Mouse (Mus musculus): ENCODE results near the gene Dock3. TPM values are rescaled to one million over a fixed set of nuclear protein-coding genes. Genes with fewer than 3 reads are reported as not detected.

The Dock3 gene
- total RNA-seq, 4 experiments from 2014 or later = 6.1 to 14.8 (median 10.0) TPM

DNA sequence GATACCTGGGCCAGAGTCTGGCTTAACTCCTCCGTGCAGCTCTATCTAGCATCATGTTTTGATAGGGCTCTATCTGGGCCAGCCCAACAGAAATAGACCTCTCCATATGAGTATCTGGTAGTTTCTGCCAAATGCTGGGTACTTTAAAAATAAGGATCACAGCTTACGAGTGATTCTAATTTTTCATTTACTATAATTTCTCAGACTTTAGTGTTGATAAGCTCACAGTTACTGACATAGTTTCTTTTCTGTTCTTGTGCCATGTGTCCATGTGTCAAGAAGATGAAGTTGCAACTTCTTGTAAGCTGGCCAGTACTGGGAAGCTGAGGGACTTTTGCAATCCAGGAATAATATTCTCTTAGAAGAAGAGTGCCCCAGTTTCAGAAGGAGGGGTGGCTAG, 228.5 kb downstream of the Dock3 start:
- DNase-seq = peak; percentile 1

DNA sequence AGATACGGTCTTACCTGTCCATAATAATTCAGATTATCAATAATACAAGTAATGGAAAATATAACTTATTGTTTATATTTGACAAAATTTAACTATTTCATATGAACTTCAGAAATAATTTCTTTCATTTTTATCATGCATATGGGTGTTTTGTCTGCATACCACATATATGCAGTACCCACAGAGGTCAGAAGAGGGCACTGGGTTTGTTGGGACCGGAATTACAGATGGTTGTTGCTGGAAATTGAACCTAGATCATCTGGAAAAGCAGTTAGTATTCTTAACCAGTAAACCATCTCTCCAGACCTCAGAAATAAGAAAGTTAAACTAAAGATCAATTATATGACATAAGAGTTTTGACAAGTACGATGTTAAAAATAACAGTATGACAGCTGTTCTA, 261.0 kb downstream of the Dock3 start:
- no peak for DNase-seq

DNA sequence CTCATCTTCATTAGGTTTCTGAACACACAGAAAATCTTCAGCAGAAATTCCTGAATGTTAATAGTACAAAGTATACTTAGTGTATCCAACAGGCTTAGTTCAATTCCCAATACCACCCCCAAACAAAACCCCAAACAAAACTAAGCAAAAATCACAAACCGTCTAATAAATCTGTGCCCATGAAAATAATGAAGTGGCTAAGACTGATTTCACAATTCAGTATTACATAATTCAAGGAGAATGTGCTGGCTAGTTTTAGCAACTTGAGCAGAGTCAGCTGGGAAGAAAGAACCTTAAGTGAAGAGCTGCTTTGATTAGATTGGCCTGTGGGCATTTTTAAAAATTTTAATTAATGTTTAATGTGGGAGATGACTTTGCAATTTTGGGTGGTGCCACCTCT, 273.3 kb downstream of the Dock3 start:
- no peak for DNase-seq

DNA sequence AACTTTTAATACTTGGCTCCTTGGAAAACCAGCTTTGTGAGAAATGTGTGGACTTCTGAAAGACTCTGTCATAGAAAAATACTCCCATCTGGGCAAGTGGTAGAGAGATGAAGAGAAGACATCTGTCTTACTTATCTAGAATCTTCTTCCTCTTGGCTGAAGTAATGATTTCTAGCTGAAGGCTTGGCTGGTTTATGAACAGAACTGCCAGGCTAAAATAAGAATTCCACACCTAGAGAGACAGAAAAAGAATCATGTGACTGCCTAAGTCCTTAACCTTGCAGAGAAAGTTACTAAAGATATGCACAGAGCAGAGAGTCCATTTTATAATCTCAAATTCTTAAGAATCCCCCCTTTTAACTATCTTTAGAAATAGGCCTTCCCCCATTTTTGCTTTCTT, 276.2 kb downstream of the Dock3 start:
- no peak for DNase-seq

DNA sequence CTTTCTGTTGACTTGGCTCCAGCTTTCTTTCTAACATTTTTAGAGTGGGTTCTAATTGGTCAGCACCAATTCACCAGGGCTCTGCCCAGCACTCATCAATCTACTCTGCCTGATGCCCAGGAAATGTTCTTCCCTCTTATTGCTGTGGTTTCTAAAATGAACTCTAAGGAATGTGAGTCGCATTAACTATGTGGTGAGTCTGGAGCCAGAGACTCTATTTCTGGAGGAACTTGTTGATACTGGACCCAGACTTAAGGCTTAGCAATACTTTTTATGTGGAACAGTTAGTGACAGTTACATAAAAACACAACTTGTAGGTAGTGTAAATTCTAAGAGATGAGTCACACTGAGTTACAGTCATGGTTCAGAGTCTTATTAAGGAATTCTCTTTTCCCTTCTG, 296.7 kb downstream of the Dock3 start:
- DNase-seq = no peak

DNA sequence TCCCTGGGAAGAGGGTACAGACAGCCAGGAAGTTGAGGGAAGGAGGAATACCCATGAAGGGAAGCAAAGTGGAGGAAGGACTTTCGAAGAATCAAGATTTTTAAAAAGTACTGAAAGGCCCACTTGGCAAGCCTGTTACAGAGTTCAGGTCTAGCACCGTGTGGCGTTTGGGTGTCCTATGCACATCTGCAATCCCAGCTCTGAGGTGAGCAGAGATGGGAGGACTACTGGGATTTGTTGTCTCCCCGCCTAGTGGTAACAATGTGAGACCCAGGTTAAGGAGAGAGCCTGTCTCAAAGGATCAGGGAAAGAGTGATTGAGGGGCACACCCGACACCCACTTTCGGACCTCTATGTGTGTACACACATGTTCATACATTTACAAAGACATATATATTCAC, 316.8 kb downstream of the Dock3 start:
- no peak for DNase-seq

DNA sequence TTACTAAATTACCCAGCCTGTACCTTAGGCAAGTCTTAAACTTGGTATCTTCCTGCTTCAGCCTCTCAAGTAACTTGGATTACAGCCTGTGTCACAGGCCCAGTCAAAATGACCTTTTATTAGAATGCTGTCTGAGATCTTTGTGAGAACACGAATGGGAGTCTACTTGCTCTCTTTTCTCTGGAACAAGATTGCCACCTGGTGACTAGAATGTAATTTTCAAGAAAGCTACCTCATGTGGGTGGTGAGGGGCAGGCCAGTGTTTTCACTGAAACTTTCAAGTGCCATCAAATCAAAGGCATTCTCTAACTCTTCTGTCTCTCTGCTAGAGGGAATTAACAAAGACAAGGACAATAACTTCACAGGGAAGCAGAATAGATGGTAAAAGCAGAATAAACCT, 317.9 kb downstream of the Dock3 start:
- DNase-seq = no peak

DNA sequence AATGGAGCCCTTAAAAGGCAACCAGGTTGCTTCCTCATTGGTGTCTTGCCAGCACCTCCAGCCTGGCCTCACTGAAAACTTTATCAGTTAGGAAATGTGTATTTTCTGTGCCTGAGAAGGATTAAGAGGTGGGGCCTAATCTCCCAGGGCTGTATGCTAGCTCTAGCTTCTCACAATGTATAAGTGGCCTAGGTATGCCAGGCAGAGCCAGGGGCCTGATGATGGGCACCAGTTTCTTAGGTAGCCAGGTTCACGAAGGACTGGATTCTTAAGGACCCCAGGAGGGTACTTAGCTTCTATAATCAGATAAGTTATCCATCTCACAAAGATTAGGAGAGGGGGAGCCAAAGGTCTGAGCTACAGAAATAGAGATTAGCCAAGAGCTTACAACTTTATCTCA, 320.1 kb downstream of the Dock3 start:
- DNase-seq = no peak

DNA sequence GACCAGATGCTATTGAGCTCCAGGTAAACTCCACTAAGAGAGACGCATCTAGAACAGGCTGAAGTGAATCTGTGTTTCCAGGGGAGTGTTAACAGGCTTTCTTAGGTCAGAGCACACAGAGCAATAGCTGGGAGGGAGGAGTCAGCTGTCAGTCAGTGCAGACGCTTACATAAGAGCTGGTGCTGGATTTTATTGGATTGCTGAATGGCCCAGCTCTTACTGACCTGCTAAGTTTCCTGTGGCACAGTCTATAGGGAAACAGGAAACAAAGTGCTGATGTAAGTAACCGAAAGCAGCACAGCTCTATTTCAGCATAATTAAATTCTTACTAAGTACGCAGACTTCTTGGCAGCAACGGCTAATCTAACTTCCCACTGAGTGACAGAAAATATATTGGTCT, 323.0 kb downstream of the Dock3 start:
- DNase-seq = no peak

DNA sequence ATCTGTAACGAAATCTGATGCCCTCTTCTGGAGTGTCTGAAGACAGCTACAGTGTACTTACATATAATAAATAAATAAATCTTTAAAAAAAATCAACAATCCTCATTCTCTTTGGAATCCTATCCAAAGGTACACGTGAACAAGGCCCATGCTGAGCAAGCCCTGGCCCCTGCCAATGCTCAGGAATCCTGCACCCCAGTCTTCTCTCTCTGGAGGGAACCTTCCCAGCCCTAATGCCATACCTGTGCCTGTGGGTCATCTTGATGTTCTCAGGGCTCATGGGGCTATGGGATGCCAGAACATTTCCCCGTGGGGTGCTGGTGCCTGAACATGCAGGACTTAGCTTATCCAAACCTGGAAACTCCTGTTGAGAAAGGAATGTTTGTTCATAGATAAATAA, 323.5 kb downstream of the Dock3 start:
- DNase-seq = no peak

DNA sequence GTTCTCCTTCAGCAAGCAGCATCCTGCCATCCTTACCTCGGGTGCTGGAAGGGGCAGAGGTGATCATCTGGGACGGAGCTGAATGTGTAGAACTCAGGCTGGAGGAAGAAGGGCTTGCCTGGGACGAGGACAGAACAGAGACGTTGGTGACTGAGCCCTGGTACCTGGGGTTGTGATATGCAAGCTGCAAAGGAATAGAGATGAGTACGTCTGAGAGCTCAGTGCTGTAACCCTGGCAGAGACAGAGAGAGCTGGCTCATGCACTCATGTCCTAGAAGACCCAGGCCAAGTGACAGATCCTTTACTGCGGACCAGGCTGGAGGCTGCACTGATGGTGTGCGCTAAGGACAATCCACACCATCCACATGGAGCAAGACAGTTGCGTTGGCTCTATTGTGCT, 325.1 kb downstream of the Dock3 start:
- no peak for DNase-seq

DNA sequence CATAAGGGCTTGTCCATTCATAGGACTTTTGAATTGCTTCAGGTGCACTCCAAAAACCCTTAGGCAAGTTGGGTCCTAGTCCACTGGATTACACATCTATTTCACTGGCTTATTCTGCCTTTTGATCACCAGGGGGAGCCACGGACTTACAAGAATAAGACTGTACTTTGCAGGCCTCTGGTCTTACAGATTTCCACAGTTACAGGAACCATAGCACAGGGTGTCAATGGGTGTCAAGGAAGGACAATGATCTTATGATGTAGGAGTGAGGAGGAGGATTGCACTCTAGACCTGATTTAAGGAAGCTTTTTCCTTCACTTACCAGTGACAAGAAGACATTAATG, 327.9 kb downstream of the Dock3 start:
- no peak for DNase-seq

DNA sequence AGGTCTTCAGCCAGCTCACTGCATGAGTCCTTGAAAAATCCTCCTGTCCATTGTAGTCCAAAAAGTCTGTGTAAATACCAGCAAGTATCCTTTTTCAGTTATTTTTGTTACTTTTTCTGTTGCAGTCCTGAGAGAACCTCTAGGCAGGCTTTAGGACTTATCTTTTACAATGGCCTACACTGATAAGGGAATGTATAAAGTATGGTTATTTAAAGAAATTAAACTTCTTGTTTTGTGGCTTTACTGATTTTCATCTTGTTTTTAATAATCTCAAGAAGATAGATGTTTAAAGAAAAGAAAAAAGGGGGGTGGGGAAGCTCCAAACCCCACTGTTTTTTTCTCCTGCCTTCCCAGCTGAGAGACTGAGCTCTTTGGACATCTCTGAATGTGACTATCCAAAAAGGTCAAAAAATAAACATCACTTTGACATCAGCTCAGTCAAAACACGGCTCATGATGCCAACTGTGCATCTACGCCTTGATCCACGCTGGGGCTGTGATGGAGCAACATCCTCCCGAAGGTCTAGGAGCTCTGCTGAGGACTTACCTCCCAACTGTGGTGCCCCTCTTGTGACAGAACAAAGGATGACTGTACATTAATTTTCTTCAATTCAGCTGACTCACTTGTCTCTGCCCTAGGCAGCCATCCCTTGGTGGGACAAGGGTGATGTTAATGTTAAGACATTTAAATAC, 328.5 kb downstream of the Dock3 start:
- DNase-seq = no peak

DNA sequence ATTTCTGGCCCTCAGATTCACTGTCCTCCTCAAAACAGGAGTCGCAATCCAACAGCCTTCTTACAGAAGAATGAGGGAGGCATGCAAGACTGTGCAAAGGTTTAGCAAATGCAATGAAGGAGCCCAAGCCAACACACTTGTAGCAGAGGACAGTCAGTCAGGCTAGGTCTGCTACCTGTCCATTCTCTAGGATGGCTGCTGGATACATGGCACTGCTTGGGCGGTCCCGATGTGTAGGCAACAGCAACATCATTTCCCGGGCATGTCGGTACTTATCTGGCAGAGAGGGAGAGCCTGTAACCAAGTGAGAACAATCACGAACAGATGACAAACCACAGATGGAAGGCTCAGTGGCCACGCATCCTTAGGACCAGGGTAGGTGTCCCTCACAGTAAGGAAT, 330.1 kb downstream of the Dock3 start:
- no peak for DNase-seq

DNA sequence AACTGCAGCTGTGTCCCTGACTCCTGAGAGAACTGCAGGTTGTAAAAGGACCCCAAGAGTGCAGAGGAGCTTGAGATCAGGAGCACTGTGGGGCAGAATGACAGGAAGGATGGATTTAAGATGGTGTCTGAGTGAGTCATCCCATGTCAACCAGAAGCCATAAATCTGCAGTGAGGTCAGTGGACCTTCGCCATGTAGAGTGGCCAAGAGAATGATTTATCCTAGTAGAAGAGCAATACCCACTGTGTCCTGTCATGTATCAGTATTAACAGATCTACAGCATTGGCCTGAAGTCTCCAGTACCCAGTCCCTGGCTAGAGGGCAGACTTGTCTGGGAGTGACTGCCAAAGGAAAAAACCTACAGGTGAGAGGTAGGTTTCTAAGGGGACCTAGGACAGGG, 332.8 kb downstream of the Dock3 start:
- peak; percentile 57 for DNase-seq

DNA sequence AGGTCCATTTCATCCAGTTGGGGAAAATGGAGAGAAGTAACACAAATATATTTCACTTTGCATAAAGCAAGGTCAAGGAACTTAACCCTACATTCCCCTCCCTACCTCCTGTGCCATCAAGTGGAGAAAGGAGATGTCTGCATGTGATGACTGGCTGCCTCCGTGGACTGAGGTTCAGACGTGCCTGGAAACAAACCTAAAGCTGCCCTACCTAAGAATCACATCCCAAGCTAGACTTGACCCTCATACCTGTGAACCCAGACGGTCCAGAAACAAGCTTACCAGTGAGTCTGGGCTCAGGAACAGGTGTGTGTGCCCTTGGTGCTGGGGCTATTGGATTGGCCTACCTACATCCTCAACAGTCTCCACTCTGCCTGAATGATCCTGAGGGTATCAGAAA, 338.4 kb downstream of the Dock3 start:
- no peak for DNase-seq

DNA sequence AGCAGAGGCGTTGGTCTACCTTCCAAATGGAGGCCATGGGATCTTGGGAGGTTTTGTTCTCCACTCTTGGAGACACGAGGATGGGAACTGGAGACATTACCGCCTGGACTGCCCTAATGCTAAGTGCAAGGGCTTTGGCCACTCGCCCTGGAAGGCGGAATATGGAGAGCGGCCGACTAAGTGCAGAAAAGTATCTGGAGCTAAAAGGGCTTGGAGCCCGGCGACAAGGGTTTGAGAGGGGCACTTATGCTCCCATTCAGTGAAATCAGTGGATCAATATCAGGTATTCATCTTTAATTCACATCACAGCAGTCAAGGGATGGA, 339.2 kb downstream of the Dock3 start:
- no peak for DNase-seq

DNA sequence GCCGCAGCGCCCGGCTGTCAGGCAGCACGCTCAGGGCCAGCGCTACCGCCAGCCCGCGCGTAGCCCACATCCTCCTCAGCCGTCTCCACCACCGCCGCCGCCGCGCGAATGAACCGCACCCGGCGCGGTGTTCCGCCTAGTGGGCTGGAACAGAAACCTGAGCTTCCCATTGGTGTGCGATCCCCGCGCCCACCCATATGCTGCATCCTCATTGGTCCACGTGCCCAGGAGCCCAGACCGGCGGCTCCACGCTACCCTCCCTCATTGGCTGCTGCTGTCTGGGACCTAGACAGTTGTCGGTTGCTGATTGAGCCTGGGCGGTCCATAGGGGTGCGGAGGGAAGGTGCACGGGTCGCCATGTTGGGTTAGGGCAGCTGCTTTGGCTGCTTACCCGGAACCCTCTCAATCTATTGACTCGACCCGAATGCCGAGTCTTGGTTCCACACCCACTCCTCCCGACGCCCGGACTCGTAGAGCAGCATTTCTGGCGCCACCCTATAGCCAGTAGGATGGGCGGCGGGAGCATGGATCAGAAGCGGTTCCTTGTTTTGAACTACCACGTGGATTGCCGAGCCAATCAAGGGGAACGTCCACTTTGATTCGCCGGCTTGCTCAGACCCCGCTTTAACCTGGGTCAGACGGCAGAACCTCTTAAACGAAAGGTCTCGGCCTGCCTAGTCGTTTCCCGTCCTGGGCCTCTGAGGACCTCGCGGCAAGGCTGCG, 339.7 kb downstream of the Dock3 start, which contains the start of gene Manf:
Manf (minus strand) TSS at position 151 of the 723 bp plus-strand sequence.
- peak; percentile 99 for DNase-seq

DNA sequence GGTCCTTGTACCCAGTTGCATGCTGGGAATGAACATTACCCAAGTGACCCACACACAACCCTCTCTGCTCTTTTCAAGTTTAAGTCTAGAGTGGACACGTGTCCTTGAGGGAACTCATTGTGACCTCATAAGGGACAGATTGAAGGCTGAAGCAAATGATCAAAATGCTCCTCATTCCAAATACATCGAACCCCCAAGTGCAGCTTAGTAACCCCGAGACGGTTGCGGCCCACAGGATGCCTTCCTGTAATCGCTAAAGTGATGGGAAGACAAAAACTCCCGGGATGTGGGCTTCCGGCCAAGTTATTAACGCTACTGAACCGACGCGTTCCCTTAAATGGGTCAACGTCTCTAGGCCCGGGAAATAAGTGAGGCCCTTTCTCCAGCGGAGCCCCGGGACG, 340.4 kb downstream of the Dock3 start:
- DNase-seq = no peak

DNA sequence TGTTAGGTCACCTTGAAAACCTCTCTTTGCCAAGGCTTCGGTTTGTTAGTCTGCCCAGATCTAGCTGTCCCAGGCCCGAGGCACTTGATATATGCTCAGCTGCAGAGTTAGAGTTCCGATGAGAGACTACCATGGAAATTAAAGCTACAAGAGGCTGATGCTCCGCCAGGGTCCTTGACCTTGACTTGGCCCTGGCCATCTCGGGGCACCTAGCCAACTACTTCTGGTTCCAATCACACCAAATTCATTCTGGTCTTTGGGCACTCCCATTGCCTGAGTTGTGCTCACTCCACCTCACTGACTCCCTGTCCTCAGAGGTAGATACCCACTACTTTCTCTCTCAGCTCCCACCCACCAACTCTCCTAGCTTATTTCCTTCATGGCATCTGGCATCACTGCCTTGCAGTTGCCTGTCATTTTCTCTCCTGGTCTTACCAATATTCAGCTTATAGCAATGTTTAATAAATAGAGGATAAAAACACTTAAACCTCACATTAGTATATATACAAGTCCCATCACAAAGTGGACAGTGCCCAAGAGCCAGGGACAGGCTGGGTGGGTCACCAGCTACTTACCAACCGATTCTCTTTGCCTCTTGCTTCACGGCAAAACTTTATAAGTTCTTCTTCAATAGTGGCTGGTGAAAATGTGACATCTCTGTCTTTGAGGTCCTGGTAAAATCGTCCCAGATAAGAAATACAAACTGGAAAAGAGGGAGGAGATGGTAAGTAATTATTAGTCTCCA, 341.0 kb downstream of the Dock3 start:
- DNase-seq = peak; percentile 82

DNA sequence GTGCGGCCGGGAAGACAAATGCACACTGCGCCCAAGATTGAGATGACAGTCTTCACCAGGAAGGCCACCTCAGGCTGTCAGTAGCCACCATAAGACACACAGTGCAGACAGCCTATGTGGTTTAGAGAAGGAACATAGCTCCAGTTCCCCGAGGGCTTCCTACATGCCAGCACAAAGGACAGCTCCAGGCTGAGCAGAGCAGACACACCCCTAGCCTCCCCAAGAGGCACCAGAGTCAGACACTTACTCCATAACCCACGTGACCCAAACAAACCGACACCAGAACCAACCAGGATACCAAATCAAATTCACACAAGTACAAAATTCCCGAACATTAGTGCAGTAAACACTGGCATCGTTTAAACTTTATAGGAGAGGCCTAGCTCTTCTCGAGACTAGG, 342.4 kb downstream of the Dock3 start:
- DNase-seq = no peak

DNA sequence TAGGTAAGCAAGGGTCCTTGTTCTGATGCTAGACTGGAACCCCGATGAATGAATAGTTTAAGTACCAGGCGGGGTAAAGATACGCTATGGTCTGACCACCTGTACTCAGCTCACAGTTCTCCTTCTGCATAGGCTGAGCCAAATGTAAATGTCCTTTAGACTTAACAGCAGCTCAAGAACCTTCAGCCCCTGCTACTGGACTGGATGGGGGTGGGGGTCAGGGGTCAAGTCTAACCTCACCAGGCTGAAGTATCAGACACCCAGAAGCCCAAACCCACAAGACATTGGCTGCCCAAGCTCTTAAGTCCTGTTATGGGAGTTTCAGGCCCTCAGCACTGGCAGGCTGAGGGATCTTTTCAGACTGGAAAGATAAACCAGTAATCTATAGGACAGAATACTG, 343.4 kb downstream of the Dock3 start:
- no peak for DNase-seq

DNA sequence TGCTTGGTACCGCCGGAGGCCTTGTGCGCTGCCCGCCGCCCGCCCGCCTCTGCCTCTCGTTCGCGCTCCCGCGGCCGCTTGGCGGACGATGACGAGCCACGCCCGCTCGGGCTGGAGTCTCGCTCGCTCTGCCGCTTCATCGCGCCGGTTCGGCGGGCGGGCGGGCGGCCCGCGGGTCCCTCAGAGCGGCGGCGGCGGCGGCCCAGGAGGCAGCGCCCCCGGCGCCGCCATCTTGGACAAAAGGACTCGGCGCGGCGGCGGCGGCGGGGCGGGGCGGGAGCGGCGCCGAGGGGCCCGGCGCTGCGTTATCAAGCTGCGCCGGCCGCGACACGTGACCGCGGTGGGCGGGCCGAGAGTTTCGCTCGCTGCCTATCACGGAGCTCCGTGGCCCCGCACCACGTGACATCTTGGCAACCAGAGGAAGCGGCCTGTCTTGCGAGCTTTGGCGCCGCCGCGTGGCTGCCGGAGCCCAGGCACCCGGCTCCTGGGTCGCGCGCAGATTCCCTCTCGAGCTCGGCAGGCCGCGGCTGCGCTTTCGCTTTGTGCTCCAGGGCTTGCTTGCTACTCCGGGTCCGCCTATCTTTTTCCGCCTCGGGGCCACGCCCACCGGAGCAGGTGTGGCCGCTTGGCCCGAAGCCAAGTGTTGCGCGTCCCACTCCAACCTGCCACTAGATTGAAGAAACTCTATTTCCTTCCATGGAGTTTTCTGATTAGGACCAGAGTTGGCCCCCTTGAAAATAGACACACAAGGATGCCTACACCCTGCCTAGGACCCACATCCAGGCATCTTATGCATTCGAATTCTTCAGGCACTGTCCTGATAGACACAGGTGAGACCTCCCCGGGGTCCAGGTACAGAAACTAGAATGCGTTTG, 344.6 kb downstream of the Dock3 start, which contains the start of gene Rbm15b:
Rbm15b (minus strand) TSS at position 601 of the 875 bp plus-strand sequence.
- peak; percentile 97 for DNase-seq
